Comparison of ENCODE assay signal across 25 mouse cellular contexts in the genomic region with DNA sequence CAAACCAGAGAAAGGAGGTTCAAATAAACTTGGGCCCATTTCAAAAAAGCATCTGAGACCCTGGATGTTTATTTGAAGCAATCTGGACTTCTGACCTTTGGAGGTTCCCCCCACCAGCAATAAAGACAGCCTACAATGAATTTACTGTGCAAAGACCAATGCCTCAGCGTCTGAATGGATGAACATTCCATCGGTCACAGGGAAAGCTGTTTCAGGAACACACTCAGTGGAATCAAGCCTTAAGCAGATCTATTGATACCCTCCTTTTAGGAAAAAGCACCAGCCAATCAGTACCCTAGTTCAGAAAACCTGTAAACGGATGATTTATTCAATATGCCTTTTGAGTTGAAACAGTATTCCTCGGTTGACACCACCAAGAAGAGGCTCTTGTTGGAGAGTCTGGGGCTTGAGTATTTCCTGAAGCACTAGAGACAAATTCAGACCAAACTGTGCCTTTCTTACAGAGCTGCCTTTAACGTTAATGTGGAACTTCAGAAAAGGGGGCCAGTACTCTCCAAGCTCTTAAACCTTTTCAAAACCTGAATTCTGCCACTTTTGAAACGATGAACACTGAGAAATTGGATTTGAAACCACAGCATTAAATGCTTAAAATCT.
DNase-seq lines count a peak whose midpoint lies in the region; ATAC-seq lines count a peak whose summit lies in the region.
"Had no signal": no experiment of that assay in that cellular context is flagged by ENCODE, and none has a peak within 500 bp of the region (broad histone marks: within the 10 kb centered on the region; RNA-seq: fewer than 3 reads in every experiment).

No protein-coding gene starts in this region.

- no peak overlapping the region for H3K4me2 ChIP-seq in embryonic facial prominence, embryonic 12.5 days (replicated peaks)
- peak overlapping the region; percentile 6; the same call in 1 of the 2 replicates for H3K4me2 ChIP-seq in embryonic facial prominence, embryonic 14.5 days (ENCODE audit: low read depth, low read length)
- H3K4me2 ChIP-seq: forebrain, embryonic 13.5 days; forebrain, embryonic 15.5 days had no signal

- no peak for ATAC-seq in embryonic facial prominence, embryonic 12.5 days (ENCODE audit: insufficient number of reproducible peaks, insufficient read depth, low FRiP score, low TSS enrichment)
- ATAC-seq in embryonic facial prominence, embryonic 14.5 days (ENCODE audit: low read depth), result peak; percentile 50; the same call in 1 of the 2 replicates
- ATAC-seq: activated CD4-positive, CD25-positive, alpha-beta regulatory T cell, adult 4 months; CD4-positive, CD25-positive, alpha-beta regulatory T cell, adult 4 months; forebrain, embryonic 13.5 days; forebrain, embryonic 15.5 days; forebrain, postnatal 0 days; Patski had no signal

- H3K4me3 ChIP-seq in embryonic facial prominence, embryonic 10.5 days, result no peak overlapping the region
- no peak overlapping the region for H3K4me3 ChIP-seq in embryonic facial prominence, embryonic 12.5 days
- H3K4me3 ChIP-seq in embryonic facial prominence, embryonic 14.5 days (ENCODE audit: low read depth, low read length), result no peak overlapping the region
- H3K4me3 ChIP-seq: forebrain, embryonic 13.5 days; forebrain, embryonic 15.5 days; gastrocnemius, adult 2 months had no signal

- H3K9me3 ChIP-seq in embryonic facial prominence, embryonic 10.5 days, result no peaks in the 10 kb centered on the region
- H3K9me3 ChIP-seq in embryonic facial prominence, embryonic 12.5 days, result no peaks in the 10 kb centered on the region
- H3K9me3 ChIP-seq in embryonic facial prominence, embryonic 14.5 days (ENCODE audit: control insufficient read depth, low read length), result no peaks in the 10 kb centered on the region
- H3K9me3 ChIP-seq: forebrain, embryonic 13.5 days; forebrain, embryonic 15.5 days; G1E had no signal

- H3K4me1 ChIP-seq in embryonic facial prominence, embryonic 10.5 days, result peaks cover 23% of the 10 kb centered on the region
- H3K4me1 ChIP-seq in embryonic facial prominence, embryonic 12.5 days, result peaks cover 6% of the 10 kb centered on the region; the same call in 1 of the 2 replicates
- peaks cover 4% of the 10 kb centered on the region; the same call in 1 of the 2 replicates for H3K4me1 ChIP-seq in embryonic facial prominence, embryonic 14.5 days (ENCODE audit: control insufficient read depth, insufficient read depth, low read length)
- H3K4me1 ChIP-seq: forebrain, embryonic 13.5 days had no signal

- peak; percentile 11 for DNase-seq in embryo, embryonic 10 days (ENCODE audit: low spot score)
- no peak for DNase-seq in embryo, embryonic 11 days
- no peak for DNase-seq in embryonic facial prominence, embryonic 10.5 days (ENCODE audit: low spot score)
- DNase-seq in embryonic facial prominence, embryonic 14.5 days (ENCODE audit: low spot score), result peak; percentile 45
- DNase-seq in ovary, postnatal 14 days (ENCODE audit: low spot score), result no peak
- no peak for DNase-seq in frontal cortex, adult 2 months (ENCODE audit: extremely low spot score in 1 of 2, low spot score in 1 of 2)
- no peak for DNase-seq in cerebellum, adult 9-11 months
- DNase-seq: adrenal gland, adult 8-10 months; adrenal gland, postnatal 25 days; B cell, adult 2 months; cerebellum, adult 11 months; cerebellum, adult 18-20 months; cerebellum, adult 8-10 months; cerebellum, postnatal 10 days; cerebellum, postnatal 25 days; forebrain, postnatal 0 days; gastrocnemius, adult 2 months had no signal

- H3K27me3 ChIP-seq in embryonic facial prominence, embryonic 10.5 days (replicated peaks; ENCODE audit: low read depth, poor library complexity, severe bottlenecking), result no peaks in the 10 kb centered on the region
- no peaks in the 10 kb centered on the region for H3K27me3 ChIP-seq in embryonic facial prominence, embryonic 12.5 days
- H3K27me3 ChIP-seq in embryonic facial prominence, embryonic 14.5 days (replicated peaks; ENCODE audit: control insufficient read depth, insufficient read depth, low read length), result no peaks in the 10 kb centered on the region
- H3K27me3 ChIP-seq: CH12.LX; forebrain, embryonic 13.5 days; forebrain, embryonic 15.5 days had no signal

- H3K27ac ChIP-seq in embryonic facial prominence, embryonic 10.5 days (replicated peaks), result peak overlapping the region; percentile 14; the same call in 1 of the 2 replicates
- peak overlapping the region; percentile 60 for H3K27ac ChIP-seq in embryonic facial prominence, embryonic 12.5 days
- peak overlapping the region; percentile 74 for H3K27ac ChIP-seq in embryonic facial prominence, embryonic 14.5 days (replicated peaks; ENCODE audit: low read depth, low read length)
- H3K27ac ChIP-seq: forebrain, embryonic 13.5 days; forebrain, embryonic 15.5 days; gastrocnemius, adult 2 months had no signal

- H3K9ac ChIP-seq in embryonic facial prominence, embryonic 12.5 days, result no peak overlapping the region
- H3K9ac ChIP-seq in embryonic facial prominence, embryonic 14.5 days (ENCODE audit: low read depth, low read length), result no peak overlapping the region
- H3K9ac ChIP-seq: forebrain, embryonic 13.5 days; forebrain, embryonic 15.5 days; forebrain, postnatal 0 days had no signal

- WGBS in embryonic facial prominence, embryonic 10.5 days, result 46% methylated on average over 6 of the region's 6 CpGs
- 23% methylated on average over 6 of the region's 6 CpGs for WGBS in embryonic facial prominence, embryonic 12.5 days
- WGBS in embryonic facial prominence, embryonic 14.5 days, result 33% methylated on average over 6 of the region's 6 CpGs

- H3K36me3 ChIP-seq in embryonic facial prominence, embryonic 10.5 days (replicated peaks), result no peaks in the 10 kb centered on the region
- H3K36me3 ChIP-seq in embryonic facial prominence, embryonic 12.5 days, result no peaks in the 10 kb centered on the region
- no peaks in the 10 kb centered on the region for H3K36me3 ChIP-seq in embryonic facial prominence, embryonic 14.5 days (ENCODE audit: control insufficient read depth, insufficient read depth, low read length)
- H3K36me3 ChIP-seq: forebrain, embryonic 15.5 days; G1E had no signal

Comparison
In these comparisons a context has a peak if more than half of its experiments do, and no peak if none do; other contexts are left out.
1. DNase-seq: peak in embryo, embryonic 10 days (single experiment) and embryonic facial prominence, embryonic 14.5 days (single experiment); none in embryo, embryonic 11 days (single experiment), embryonic facial prominence, embryonic 10.5 days (single experiment), ovary, postnatal 14 days (single experiment), frontal cortex, adult 2 months (0 of 2) and cerebellum, adult 9-11 months (single experiment).
2. H3K27ac ChIP-seq: peak in every context shown above with its lines; median percentile 74 in embryonic facial prominence, embryonic 14.5 days; 60 in embryonic facial prominence, embryonic 12.5 days; 14 in embryonic facial prominence, embryonic 10.5 days.